Mouse (Mus musculus) liver, embryonic 12.5 days (tissue): Measurements from ENCODE around the gene Nat10. TPM values are rescaled to one million over a fixed set of nuclear protein-coding genes. Genes with fewer than 3 reads are reported as not detected.

Source experiments
- ATAC-seq: fragments of 200-750 bp; cut with Nextera tagmentation; 2 replicates; pipeline ENCODE4 v1.8.0; 2017; ENCODE audit warnings: moderate number of reproducible peaks, mild to moderate bottlenecking, moderate library complexity
- H3K27ac ChIP-seq: fragments of 300-500 bp; sonication (generic); 2 replicates; pipeline ENCODE4 v1.5.1; 2016; ENCODE audit warnings: mild to moderate bottlenecking
- H3K27me3 ChIP-seq: fragments of 300-500 bp; sonication (generic); replicated peaks from 2 replicates; pipeline ENCODE4 v1.6.1; 2016; ENCODE audit warnings: mild to moderate bottlenecking, moderate library complexity
- H3K36me3 ChIP-seq: fragments of 300-500 bp; sonication (generic); 2 replicates; pipeline ENCODE4 v1.6.1; 2016; ENCODE audit warnings: mild to moderate bottlenecking, moderate library complexity
- H3K4me1 ChIP-seq: fragments of 300-500 bp; sonication (generic); 2 replicates; pipeline ENCODE4 v1.6.1; 2016
- H3K4me2 ChIP-seq: fragments of 300-500 bp; sonication (generic); 2 replicates; pipeline ENCODE4 v1.6.1; 2016; ENCODE audit warnings: mild to moderate bottlenecking, moderate library complexity
- H3K4me3 ChIP-seq: fragments of 300-500 bp; sonication (generic); 2 replicates; pipeline ENCODE4 v1.5.1; 2016; ENCODE audit warnings: mild to moderate bottlenecking, moderate library complexity
- H3K9ac ChIP-seq: fragments of 300-500 bp; sonication (generic); 2 replicates; pipeline ENCODE4 v1.6.1; 2016; ENCODE audit warnings: mild to moderate bottlenecking, moderate library complexity
- H3K9me3 ChIP-seq: fragments of 300-500 bp; sonication (generic); replicated peaks from 2 replicates; pipeline ENCODE4 v1.6.1; 2016; ENCODE audit warnings: mild to moderate bottlenecking, moderate library complexity
- WGBS: fragments of 180-500 bp; shearing (Covaris S2); methylation state at CpG from one replicate; pipeline ENCODE4 v1.1.7; 2016; ENCODE audit not compliant: insufficient replicate concordance; 5-methylcytosine and 5-hydroxymethylcytosine counted together
- polyA plus RNA-seq: library from polyadenylated mRNA; unstranded; fragments of >200 nt; fragmentation: Nextera tagmentation; extraction: Ambion mirVana; gene quantifications from 2 replicates; pipeline ENCODE4 v1.2.1, GENCODE M21; 2016

The Nat10 gene
- polyA plus RNA-seq: 35.0 and 35.3 TPM in 2 replicates

GRCm38 (mm10) chr2:103760906-103761716 is at the start of gene Nat10:
Nat10 (minus strand) TSS chr2:103761270.
- Histone ChIP-seq H3K4me1 (peaks cover 29% of the 10 kb centered on the region), H3K27ac (peak within 1 kb of the TSS; percentile 80), H3K9me3 (no peaks in the 10 kb centered on the region), H3K27me3 (no peaks in the 10 kb centered on the region), H3K4me3 (peak within 1 kb of the TSS; percentile 79), H3K9ac (peak within 1 kb of the TSS; percentile 76), H3K4me2 (peak within 1 kb of the TSS; percentile 77), H3K36me3 (peaks cover 32% of the 10 kb centered on the region)
- peak; percentile 92 for ATAC-seq
- WGBS: under 1% methylated on average over 47 of the region's 47 CpGs

- Histone ChIP-seq H3K36me3 (no peaks in the 10 kb centered on the region), H3K27me3 (no peaks in the 10 kb centered on the region), H3K4me3 (no peak overlapping the region), H3K4me2 (no peak overlapping the region), H3K4me1 (no peaks in the 10 kb centered on the region), H3K9ac (no peak overlapping the region), H3K27ac (no peak overlapping the region), H3K9me3 (no peaks in the 10 kb centered on the region)
- ATAC-seq: no peak
- WGBS: 64% methylated on average over 6 of the region's 6 CpGs
Measured at GRCm38 (mm10) chr2:103810412-103810811, 49.3 kb upstream of the Nat10 start.

GRCm38 (mm10) chr2:103808466-103808865 is 47.4 kb upstream of the Nat10 start:
- Histone ChIP-seq H3K27ac (no peak overlapping the region), H3K9ac (no peak overlapping the region), H3K4me1 (no peaks in the 10 kb centered on the region), H3K27me3 (no peaks in the 10 kb centered on the region), H3K4me2 (no peak overlapping the region), H3K36me3 (no peaks in the 10 kb centered on the region), H3K9me3 (no peaks in the 10 kb centered on the region), H3K4me3 (no peak overlapping the region)
- ATAC-seq: no peak

GRCm38 (mm10) chr2:103803770-103804530 is 42.9 kb upstream of the Nat10 start:
- no peak for ATAC-seq
- H3K27me3 ChIP-seq: no peaks in the 10 kb centered on the region
- H3K4me3 ChIP-seq: no peak overlapping the region
- no peaks in the 10 kb centered on the region; the same call in 1 of the 2 replicates for H3K4me1 ChIP-seq
- H3K36me3 ChIP-seq: no peaks in the 10 kb centered on the region
- peak overlapping the region; percentile 51; the same call in 1 of the 2 replicates for H3K27ac ChIP-seq
- no peak overlapping the region for H3K4me2 ChIP-seq
- H3K9me3 ChIP-seq: no peaks in the 10 kb centered on the region
- WGBS: 70% methylated on average over 5 of the region's 5 CpGs
- H3K9ac ChIP-seq: no peak overlapping the region

GRCm38 (mm10) chr2:103802422-103802821 is 41.4 kb upstream of the Nat10 start:
- H3K9ac ChIP-seq: no peak overlapping the region
- no peak for ATAC-seq
- WGBS: 77% methylated on average over 1 of the region's 1 CpGs
- no peaks in the 10 kb centered on the region for H3K27me3 ChIP-seq
- no peak overlapping the region for H3K27ac ChIP-seq
- H3K4me1 ChIP-seq: peaks cover 13% of the 10 kb centered on the region
- no peak overlapping the region for H3K4me3 ChIP-seq
- H3K9me3 ChIP-seq: no peaks in the 10 kb centered on the region
- H3K36me3 ChIP-seq: no peaks in the 10 kb centered on the region
- no peak overlapping the region for H3K4me2 ChIP-seq

- H3K4me2 ChIP-seq: peak within 1 kb of the TSS; percentile 76
- H3K9me3 ChIP-seq: no peaks in the 10 kb centered on the region
- H3K27me3 ChIP-seq: no peaks in the 10 kb centered on the region
- H3K4me1 ChIP-seq: peaks cover 25% of the 10 kb centered on the region
- ATAC-seq: peak; percentile 92
- H3K4me3 ChIP-seq: peak within 1 kb of the TSS; percentile 99
- H3K27ac ChIP-seq: peak within 1 kb of the TSS; percentile 99
- peaks cover 22% of the 10 kb centered on the region for H3K36me3 ChIP-seq
- WGBS: under 1% methylated on average over 33 of the region's 33 CpGs
- H3K9ac ChIP-seq: peak within 1 kb of the TSS; percentile 98
Measured at GRCm38 (mm10) chr2:103797491-103798009, 36.5 kb upstream of the Nat10 start, which contains the start of gene Caprin1. Caprin1 (minus strand) TSS chr2:103797649.

GRCm38 (mm10) chr2:103796861-103797466 is 35.9 kb upstream of the Nat10 start:
- under 1% methylated on average over 65 of the region's 72 CpGs for WGBS
- Histone ChIP-seq H3K36me3 (peaks cover 28% of the 10 kb centered on the region), H3K4me1 (peaks cover 28% of the 10 kb centered on the region), H3K27ac (peak overlapping the region; percentile 99), H3K4me2 (peak overlapping the region; percentile 76), H3K9me3 (no peaks in the 10 kb centered on the region), H3K9ac (peak overlapping the region; percentile 98), H3K4me3 (peak overlapping the region; percentile 99), H3K27me3 (no peaks in the 10 kb centered on the region)
- peak; percentile 77 for ATAC-seq

- peaks cover 31% of the 10 kb centered on the region for H3K36me3 ChIP-seq
- H3K4me2 ChIP-seq: peak overlapping the region; percentile 76
- peaks cover 28% of the 10 kb centered on the region for H3K4me1 ChIP-seq
- 2% methylated on average over 42 of the region's 42 CpGs for WGBS
- H3K4me3 ChIP-seq: peak overlapping the region; percentile 99
- peak; percentile 56 for ATAC-seq
- no peaks in the 10 kb centered on the region for H3K27me3 ChIP-seq
- H3K9ac ChIP-seq: peak overlapping the region; percentile 98
- peak overlapping the region; percentile 99 for H3K27ac ChIP-seq
- no peaks in the 10 kb centered on the region for H3K9me3 ChIP-seq
Measured at GRCm38 (mm10) chr2:103796211-103796860, 35.3 kb upstream of the Nat10 start.

GRCm38 (mm10) chr2:103795843-103796210 is 34.8 kb upstream of the Nat10 start:
- H3K4me1 ChIP-seq: peaks cover 32% of the 10 kb centered on the region
- peak; percentile 69 for ATAC-seq
- no peaks in the 10 kb centered on the region for H3K9me3 ChIP-seq
- H3K4me3 ChIP-seq: peak overlapping the region; percentile 99
- no peaks in the 10 kb centered on the region for H3K27me3 ChIP-seq
- WGBS: under 1% methylated on average over 11 of the region's 11 CpGs
- H3K4me2 ChIP-seq: peak overlapping the region; percentile 76
- peak overlapping the region; percentile 99 for H3K27ac ChIP-seq
- H3K36me3 ChIP-seq: peaks cover 36% of the 10 kb centered on the region
- peak overlapping the region; percentile 98 for H3K9ac ChIP-seq

- Histone ChIP-seq H3K9ac (no peak overlapping the region), H3K9me3 (no peaks in the 10 kb centered on the region), H3K27ac (no peak overlapping the region), H3K4me2 (no peak overlapping the region), H3K27me3 (no peaks in the 10 kb centered on the region), H3K4me1 (peaks cover 33% of the 10 kb centered on the region), H3K4me3 (no peak overlapping the region), H3K36me3 (peaks cover 70% of the 10 kb centered on the region)
- WGBS: 81% methylated on average over 1 of the region's 1 CpGs
- no peak for ATAC-seq
Measured at GRCm38 (mm10) chr2:103792009-103792408, 30.9 kb upstream of the Nat10 start.

- Histone ChIP-seq H3K36me3 (peaks cover 82% of the 10 kb centered on the region), H3K9ac (no peak overlapping the region), H3K4me3 (no peak overlapping the region), H3K27ac (no peak overlapping the region), H3K27me3 (no peaks in the 10 kb centered on the region), H3K4me2 (no peak overlapping the region), H3K4me1 (peaks cover 12% of the 10 kb centered on the region), H3K9me3 (no peaks in the 10 kb centered on the region)
- WGBS: 86% methylated on average over 1 of the region's 1 CpGs
- ATAC-seq: no peak
Measured at GRCm38 (mm10) chr2:103785735-103786134, 24.7 kb upstream of the Nat10 start.
